Mouse (Mus musculus): ENCODE data around the gene Gm42421.

Gm42421 gene

DNA sequence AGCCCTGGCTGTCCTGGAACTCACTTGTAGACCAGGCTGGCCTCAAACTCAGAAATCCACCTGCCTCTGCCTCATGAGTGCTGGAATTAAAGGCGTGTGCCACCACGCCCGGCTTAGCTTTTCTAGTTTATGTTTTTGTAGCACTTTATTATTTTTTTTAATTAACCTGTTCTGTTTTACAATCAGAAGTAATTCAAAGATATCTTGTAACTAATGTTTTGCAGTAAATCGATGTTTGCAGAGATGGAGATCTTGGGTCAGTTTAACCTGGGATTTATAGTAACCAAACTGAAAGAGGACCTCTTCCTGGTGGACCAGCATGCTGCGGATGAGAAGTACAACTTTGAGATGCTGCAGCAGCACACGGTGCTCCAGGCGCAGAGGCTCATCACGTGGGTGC is at the start of gene Gm42421:
Gm42421 (plus strand) TSS at position 301 of the 400 bp plus-strand sequence.
- DNase-seq (ENCODE audit: low spot score) = no peak

DNA sequence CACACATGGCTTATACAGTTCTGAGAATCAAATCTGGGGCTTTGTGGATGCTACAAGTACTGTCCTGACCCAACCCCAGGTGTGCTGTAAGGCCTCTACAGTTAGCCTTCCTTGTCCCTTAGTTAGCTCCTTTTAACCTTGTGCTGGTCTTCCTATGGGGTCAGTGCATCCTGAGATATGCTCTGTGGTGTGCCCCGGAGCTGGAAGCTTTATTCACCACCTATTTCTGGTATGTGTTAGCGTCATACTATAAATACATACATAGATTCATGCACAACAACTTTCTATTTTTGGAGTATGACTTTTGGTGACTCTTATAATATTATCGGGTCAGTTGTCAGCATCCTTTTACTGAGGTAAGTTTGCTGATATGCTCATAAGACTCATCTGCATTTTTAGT is 42.7 kb upstream of the Gm42421 start:
- DNase-seq (ENCODE audit: low spot score) = no peak

DNA sequence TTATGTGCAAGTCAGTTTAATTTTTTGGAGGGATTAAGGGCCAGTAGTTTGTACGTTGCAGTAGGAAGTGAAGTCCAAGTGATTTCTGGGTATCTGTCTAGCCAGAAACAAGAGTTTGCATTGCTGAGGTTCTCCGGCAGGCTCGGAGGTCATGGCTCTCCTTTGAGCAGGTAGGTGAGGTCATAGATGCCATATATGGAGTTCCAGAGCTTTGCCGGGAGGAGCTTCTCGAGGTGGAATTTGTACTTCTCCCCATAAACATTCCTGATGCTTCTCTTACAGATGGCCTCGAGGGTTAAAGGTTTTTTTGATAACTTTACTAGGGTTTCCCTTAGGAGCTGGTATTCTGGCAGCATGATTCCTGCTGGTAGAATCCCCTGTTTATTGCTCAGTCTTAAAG is 37.2 kb upstream of the Gm42421 start:
- peak; percentile 78 for DNase-seq (ENCODE audit: low spot score)

DNA sequence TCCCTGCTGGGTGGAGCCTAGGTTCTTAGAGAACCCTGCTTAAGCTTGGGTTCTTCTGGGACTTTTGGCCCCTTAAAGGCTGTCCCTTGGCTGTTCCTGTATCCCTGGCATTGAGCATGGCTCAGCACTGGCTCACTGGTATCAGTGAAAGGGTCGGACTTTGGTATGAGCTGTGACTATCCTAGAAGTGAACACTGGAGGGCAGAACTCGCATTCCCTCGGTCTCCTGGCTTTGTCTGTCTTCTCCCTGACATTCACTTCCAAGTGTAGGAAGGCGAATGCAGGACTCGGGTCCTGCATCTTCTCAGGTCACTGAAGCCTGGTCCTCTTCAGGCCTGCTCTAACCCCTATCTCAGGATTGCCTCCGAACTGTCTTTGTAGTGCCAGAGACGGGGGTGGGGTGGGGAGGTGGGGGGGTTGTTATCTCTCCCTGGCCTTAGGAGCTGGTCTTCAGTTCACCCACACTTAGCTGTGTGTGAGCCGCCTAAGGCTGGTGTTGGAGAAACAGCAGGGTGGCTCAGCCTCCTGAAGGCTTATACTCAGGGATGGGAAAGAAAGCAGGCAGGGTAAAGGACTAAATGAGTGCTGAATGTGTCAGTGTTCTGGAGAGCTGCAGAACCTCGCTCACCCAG is 35.6 kb upstream of the Gm42421 start:
- peak; percentile 25 for DNase-seq (ENCODE audit: low spot score)

DNA sequence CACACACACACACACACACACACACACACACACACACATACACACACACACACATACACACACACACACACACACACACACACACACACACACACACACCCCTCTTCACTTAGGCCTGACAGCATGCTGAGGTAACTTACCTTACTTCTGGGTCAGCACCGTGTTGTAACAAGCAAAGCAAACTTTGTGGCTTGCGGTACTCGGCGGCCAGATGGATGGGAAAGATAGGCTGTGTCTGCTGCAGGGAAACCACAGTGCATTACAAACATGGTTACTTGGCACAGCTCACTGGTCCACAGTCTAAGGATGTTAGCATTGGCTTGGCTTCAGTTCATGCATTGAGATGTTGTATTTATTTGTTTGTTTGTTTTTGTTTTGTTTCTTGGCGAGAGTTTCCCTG is 34.6 kb upstream of the Gm42421 start:
- no peak for DNase-seq (ENCODE audit: low spot score)

DNA sequence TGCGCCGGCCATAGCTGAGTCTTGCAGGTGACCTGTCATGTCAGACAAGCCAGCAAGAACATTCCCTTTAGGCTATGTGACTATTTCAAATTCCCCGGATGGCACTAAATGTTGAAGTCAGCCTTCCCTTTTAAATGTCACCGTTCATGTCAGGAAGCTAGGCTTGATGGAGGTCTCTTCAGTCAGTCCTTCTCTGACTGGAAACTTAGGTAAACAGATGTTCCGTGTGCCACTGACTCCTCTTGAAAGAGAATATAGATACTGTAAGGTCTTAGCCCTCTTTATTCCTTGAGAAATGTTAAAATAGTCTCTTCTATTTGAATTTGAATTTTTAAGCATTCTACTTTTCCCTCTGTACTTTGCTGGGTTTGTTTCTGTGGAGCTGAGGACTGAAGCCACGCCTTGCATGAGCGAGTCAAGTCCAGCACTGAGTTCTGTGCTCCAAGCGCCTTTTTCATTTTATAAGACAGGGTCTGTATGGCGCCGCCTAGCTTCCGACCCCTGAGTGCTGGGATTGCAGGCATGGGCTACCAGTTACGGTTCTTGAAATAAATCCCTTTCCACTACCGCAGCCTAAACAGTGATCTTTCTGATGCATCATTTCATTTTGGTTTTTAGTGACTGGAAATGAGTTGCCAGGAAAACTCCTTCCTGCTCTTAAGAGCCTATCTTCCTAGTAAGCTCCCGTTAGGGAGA is 30.2 kb upstream of the Gm42421 start, which contains the start of gene Ankrd61:
Ankrd61 (minus strand) TSS at position 51 of the 696 bp plus-strand sequence.
- no peak for DNase-seq (ENCODE audit: low spot score)

DNA sequence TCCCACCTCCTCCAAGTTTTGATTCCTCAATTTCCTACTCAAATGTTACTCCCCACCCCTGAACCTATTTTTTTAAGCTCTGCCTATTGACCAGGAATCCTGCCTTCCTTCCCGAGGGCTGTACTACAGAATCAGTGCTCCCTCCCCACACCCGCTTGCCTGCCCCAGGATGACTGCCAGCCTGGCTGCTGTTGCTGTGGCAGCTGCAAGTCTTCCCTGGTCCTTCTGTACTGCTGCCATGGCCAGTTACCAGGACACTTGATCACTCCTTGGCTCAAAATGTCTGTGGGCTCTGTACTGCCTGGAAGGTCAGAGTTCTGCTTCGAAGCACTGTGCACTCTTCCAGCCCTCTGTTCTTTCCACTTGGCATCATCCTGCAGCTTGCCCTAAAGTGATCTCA is 25.9 kb upstream of the Gm42421 start:
- DNase-seq (ENCODE audit: low spot score) = no peak

DNA sequence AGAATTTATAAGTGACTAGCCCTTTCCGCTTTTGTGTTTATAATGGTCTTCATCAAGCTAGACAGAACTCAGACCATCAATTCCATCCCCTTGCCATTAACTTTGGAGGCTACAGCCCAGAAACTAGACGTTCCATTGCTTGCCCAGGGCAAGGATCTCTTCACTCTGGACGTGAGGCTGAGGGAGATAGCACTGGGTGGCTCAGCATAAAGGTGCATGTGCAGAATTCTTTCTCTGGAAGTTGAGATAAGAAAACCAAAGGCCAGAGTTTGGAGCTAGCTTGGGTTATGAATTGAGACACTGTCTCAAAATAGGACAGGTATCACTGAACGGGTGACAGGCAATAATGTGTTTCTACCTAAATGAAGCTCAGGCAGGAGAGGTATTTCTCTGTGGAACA is 24.2 kb upstream of the Gm42421 start:
- no peak for DNase-seq (ENCODE audit: low spot score)

DNA sequence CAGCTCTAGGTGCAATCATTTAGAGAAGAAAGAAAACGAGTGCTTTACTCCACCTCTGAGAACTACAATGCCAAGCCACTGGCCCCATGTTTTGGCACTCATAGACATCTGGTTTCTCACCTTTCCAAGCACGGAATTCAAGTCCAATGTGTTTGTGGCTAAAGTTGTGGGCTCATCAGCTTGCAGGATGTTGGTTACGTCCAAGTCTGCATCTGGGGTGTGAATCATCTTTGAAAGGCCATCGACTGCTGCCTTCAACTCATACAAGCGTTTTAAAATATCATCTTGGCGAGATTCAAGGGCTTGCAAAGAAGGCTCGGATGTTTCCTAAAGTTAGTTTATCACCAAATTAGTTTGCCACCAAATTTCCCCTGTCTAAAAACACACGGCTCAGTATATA is 21.5 kb upstream of the Gm42421 start:
- no peak for DNase-seq (ENCODE audit: low spot score)

DNA sequence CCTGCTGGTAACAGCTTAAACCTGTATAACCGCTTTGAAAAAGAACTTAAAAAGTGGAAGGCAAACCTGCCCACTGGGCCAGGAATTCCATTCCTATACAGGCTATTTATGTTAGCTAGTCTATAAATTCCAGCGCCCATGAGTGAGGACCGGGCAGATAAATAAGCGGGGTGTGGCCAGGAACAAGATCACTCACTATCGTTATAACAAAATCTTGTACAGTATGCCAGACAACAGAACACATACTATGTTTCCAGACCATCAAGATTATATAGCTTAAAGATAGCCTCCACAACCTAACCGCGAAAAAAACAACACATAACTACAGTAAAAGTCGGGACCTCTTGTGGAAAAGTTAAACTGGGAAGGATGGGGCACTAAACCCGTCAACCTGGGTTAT is 19.0 kb upstream of the Gm42421 start:
- peak; percentile 20 for DNase-seq (ENCODE audit: low spot score)

DNA sequence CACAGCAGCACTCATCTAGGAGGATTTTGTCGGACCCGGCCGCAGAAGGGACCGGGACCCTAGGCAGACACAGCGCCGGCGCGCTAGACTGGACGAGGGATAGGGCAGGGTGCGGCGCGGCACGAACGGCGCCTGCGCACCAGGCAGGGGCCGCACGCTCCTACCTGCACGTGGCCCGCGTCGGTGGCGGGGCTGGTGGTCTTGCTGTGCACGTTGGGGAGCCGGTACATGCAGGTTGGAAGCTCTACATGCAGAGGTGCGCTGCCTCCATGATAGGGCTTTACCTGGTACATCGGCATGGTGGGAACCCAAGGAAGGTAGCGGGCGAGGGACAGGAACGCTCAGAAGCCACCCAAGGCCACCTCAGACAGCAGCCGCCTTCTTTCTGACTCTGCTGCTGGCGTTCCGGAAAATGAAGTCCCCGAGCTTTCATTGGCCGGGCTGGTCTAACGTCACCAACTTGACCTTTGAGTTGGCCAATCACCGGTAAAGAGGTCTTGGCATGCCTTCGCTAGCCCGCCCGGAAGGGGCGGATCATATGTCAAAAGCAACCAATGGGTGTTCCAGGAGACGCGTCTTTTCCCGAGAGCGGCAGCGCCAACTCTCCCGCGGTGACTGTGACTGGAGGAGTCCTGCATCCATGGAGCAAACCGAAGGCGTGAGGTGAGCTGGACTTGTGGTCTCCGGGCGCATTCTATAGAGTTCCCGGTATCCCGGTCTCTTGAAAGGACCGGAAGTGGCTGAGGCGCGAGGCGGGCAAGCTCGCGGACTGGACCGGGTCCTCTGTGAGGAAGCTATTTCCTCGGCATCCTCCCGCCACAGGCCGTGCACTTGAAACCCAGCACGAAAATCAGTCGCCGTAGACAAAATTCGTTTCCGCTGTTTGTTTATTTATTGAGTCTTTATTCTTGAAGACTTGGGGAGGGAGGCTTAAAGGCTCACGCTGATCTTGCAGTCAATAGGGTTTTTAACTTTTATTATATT is 18.3 kb upstream of the Gm42421 start, which contains the start of the genes Aimp2 and Pms2:
Aimp2 (minus strand) TSS at position 431 of the 984 bp plus-strand sequence.
Pms2 (plus strand) TSS at position 548 of the 984 bp plus-strand sequence.
- peak; percentile 98 for DNase-seq (ENCODE audit: low spot score)

DNA sequence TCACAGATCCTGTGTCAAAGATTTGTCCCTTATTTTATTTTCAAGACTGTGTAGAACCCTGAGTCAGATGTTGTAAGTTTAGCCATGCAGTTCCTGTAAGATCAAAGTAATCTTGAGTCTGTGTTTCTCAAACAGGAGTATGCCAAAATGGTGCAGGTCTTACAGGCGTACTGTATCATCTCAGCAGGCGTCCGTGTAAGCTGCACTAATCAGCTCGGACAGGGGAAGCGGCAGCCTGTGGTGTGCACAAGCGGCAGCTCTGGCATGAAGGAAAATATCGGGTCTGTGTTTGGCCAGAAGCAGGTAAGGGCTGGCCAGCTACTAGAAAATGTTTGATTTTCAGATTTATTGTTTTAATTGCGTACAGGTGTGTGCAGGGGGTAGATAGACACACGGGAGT is 11.8 kb upstream of the Gm42421 start:
- no peak for DNase-seq (ENCODE audit: low spot score)

DNA sequence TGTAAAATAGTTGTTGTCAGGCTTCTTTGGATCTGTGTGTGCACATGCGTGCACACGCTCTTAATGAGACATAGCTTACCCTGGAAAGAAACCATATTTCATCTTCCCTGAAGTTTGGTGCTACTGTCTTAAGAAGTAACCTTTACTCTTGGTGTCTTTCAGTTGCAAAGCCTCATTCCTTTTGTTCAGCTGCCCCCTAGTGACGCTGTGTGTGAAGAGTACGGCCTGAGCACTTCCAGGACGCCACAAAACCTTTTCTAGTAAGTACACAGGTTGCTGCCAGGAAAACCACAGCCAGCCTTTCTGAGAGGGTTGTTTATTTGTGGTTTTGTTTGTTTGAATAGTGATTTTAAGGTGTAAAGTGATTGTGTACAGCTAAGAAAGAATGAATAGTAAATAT is 10.6 kb upstream of the Gm42421 start:
- DNase-seq (ENCODE audit: low spot score) = peak; percentile 56

DNA sequence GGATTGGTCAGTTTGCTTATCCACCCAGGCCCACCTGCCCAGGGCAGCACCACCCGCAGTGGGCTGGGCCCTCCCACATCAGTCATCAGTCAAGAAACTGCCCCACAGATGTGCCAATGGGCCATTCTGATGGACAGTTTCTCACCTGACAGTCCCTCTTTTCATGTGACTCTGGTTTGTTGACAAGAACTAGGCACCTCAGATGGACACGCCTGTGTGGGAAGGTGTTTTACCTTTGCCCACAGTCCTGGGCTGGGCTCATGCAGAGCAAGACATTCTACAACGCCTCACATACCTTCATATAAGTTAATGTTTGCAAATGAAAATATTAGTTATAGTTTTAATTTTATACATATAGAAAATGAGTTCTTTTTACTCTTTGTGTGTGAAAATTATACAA is 9.9 kb upstream of the Gm42421 start:
- no peak for DNase-seq (ENCODE audit: low spot score)

DNA sequence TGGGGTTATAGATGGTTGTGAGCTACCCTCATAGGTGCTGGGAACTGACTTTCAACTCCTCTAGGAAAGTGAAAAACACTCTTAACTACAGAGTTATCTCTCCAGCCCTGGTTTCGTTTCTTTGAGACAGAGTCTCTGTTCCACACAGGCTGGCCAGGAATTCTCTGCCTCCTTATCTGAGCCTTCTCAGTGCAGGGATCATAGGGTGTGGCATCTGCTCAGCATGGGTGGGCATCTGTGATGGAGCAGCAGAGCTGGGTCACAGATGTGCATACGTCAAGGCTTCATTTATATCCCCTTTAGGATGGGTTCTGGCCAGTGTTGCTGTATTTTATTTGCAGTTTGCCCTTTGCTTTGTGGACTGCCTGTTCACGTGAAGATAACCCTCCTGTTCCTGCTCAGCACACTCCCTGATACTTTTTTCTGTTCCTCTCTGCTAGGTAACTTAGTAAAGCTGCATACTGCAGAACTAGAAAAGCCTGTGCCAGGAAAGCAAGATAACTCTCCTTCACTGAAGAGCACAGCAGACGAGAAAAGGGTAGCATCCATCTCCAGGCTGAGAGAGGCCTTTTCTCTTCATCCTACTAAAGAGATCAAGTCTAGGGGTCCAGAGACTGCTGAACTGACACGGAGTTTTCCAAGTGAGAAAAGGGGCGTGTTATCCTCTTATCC is 3.1 kb upstream of the Gm42421 start:
- no peak for DNase-seq (ENCODE audit: low spot score)

DNA sequence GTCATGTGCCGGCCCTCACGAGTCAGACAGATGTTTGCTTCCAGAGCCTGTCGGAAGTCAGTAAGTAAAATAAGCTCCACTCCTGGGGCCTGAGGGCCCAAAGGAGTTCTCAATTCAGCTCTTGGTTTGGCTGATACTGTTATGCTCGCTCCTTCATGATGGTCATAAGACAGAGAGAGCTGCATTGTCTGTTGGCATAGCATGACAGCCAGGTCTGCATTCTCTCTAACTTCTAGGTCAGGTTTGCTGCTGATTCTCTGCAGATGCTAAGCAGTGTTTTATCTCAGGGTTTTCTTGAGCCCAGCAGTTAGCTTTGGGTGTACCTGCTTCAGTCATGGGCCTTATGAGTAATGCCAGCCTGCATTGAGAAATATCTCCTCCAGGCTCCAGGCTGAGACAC is 1.3 kb downstream of the Gm42421 start:
- no peak for DNase-seq (ENCODE audit: low spot score)

DNA sequence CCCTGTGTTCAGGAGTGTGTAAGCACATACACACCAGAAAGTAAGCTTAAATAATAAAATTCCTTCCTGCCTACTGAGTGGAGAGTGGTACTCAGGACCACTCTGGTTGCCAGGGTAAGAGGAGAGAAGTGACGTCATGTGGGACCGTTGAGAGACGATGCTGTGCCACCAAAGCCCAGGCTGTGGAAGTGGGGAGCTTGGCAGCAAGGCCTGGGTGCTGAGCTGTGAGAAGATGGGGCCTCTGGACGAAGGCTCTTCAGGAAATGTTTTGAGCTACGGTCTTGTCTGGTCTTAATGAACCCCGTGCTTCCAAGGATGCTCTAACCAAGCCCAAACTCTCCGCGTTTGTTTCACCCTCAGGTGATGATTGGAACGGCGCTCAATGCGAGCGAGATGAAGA is 2.7 kb downstream of the Gm42421 start:
- DNase-seq (ENCODE audit: low spot score) = no peak

DNA sequence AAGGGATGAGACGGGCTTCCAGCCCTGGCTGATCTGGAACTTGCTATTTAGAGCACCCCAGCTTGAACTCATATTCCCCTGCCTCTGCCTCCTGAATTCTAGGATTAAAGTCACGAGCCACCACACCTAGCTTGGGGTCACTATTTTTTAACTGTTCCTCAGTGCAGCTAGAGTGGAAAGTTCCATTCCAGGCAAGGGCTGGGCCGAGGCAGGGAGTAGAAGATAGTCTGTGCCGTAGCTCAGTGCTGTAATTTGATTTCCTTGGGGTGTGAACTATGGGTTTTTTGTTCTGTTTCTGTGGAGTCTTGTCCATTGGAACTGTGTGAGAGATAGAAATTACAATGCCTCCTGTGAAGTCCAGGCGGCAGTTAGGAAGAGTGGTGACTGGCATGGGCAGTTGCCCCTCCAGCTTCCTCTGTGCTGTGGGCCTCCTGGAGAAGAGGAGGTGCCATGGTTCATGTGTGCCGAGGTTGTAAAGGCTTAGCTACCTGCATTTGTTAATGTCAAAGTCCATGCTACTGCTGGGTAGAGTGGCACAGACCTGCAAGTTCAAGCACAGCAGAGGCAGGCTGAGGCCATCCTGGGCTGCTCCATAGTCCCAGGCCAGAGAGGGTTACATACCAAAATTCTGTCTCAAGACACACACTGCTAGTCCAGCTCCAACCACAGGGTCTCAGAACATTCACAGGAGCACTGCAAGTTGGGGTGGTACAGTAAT is 4.0 kb downstream of the Gm42421 start:
- no peak for DNase-seq (ENCODE audit: low spot score)

DNA sequence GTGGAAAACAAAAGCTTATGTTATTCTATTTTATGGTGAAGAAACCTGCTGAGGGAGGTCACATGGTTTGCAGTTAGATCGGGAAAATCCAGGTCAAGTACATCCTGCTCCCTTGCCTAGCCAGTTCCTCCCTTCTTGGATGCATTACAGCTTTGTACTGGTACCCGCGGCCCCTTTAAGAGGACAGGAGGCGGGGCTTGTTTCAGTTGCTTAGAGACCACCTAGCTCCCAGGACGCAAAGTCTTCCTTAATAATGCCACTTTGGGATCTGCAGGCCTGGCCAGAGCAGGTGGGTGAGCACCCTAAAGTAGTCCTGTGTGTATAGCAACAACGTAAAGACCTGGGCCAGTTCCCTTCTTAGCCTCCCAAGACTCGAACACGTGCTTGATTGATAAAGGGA is 4.9 kb downstream of the Gm42421 start, which contains the start of gene Rsph10b:
Rsph10b (plus strand) TSS at position 205 of the 400 bp plus-strand sequence.
- DNase-seq (ENCODE audit: low spot score) = no peak

DNA sequence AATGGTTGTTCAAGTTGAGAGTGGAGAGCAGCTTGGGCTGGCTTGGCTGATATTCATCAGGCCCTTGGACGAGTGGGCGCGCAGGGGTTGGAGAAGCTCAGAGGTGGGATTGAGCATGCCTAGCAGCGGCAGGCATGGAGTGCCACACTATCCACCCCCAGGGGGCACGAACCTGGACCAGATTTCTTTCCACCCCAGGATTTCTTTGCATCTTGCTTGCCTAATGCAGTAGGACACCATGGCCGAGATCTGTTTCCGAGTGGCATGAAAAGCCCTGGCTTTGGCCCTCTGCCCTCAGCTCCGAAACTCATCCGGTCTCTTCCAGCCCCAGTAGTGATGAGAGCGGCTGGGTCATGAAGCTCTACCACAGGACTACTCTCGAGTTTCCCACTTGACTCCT is 5.4 kb downstream of the Gm42421 start:
- no peak for DNase-seq (ENCODE audit: low spot score)

DNA sequence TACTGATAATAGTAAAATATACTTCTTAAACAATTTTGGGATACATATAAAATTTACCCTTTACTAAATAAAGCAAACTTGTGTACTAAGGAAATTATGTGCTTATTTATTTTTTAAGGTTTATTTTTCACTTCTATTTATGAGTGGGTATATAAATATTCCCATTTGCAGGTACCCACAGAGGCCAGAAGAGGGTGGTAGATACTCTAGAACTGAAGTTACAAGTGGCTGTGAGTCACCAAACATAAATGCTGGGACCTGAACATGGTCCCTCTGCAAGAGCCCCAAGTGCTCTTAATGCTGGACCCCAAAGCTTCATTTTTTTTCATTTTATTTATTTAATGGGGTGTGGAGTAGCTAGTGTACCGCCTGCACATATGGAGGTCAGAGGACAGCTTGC is 5.9 kb downstream of the Gm42421 start:
- no peak for DNase-seq (ENCODE audit: low spot score)

Data from yolk sac, embryonic 10.5 days (tissue).